Mouse (Mus musculus) kidney, embryonic 14.5 days (tissue): Measurements from ENCODE around the gene Elmsan1. TPM values are rescaled to one million over a fixed set of nuclear protein-coding genes. Genes with fewer than 3 reads are reported as not detected.
"Not testable (repeated sequence)": the region's sequence is repeated elsewhere in the genome, so short reads cannot be mapped to it uniquely, and the experiment has no call there.

Experiments used
- ATAC-seq: fragments of 200-750 bp; cut with Nextera tagmentation; 2 replicates; pipeline ENCODE4 v1.8.0; 2017; ENCODE audit warnings: moderate number of reproducible peaks, mild to moderate bottlenecking, moderate TSS enrichment, moderate library complexity; ENCODE audit not compliant: low FRiP score, low TSS enrichment
- H3K27ac ChIP-seq: fragments of 300-500 bp; sonication (generic); 2 replicates; pipeline ENCODE4 v1.5.1; 2014; ENCODE audit warnings: low read depth, mild to moderate bottlenecking, low read length, moderate library complexity, mixed read lengths
- H3K27me3 ChIP-seq: fragments of 300-500 bp; sonication (generic); 2 replicates; pipeline ENCODE4 v1.6.1; 2014; ENCODE audit warnings: mild to moderate bottlenecking, low read length; ENCODE audit not compliant: control insufficient read depth, insufficient read depth
- H3K36me3 ChIP-seq: fragments of 300-500 bp; sonication (generic); 2 replicates; pipeline ENCODE4 v1.6.1; 2014; ENCODE audit warnings: low read length, mixed read lengths; ENCODE audit not compliant: control insufficient read depth, insufficient read depth
- H3K4me1 ChIP-seq: fragments of 300-500 bp; sonication (generic); 2 replicates; pipeline ENCODE4 v1.6.1; 2014; ENCODE audit warnings: low read length, mixed read lengths; ENCODE audit not compliant: control insufficient read depth, insufficient read depth
- H3K4me2 ChIP-seq: fragments of 300-500 bp; sonication (generic); replicated peaks from 2 replicates; pipeline ENCODE4 v1.6.1; 2014; ENCODE audit warnings: low read depth, mild to moderate bottlenecking, low read length
- H3K4me3 ChIP-seq: fragments of 300-500 bp; sonication (generic); 2 replicates; pipeline ENCODE4 v1.5.1; 2014; ENCODE audit warnings: mild to moderate bottlenecking, low read length
- H3K9ac ChIP-seq: fragments of 300-500 bp; sonication (generic); 2 replicates; pipeline ENCODE4 v1.6.1; 2014; ENCODE audit warnings: low read depth, mild to moderate bottlenecking, low read length, moderate library complexity
- H3K9me3 ChIP-seq: fragments of 300-500 bp; sonication (generic); 2 replicates; pipeline ENCODE4 v1.6.1; 2016; ENCODE audit warnings: low read length; ENCODE audit not compliant: control insufficient read depth
- WGBS: fragments of 180-500 bp; shearing (Covaris S2); extraction: QIAGEN DNeasy Blood & Tissue Kit; methylation state at CpG from one replicate; pipeline ENCODE4 v1.1.7; 2014; 5-methylcytosine and 5-hydroxymethylcytosine counted together
- polyA plus RNA-seq: library from polyadenylated mRNA; unstranded; fragments of >200 nt; fragmentation: Nextera tagmentation; extraction: Ambion mirVana; gene quantifications from 2 replicates; pipeline ENCODE4 v1.2.1, GENCODE M21; 2014

Gene Elmsan1
- polyA plus RNA-seq = 5.8 and 9.3 TPM in 2 replicates

GRCm38 (mm10) chr12:84218289-84219120 lies at the start of gene Elmsan1:
Gene Elmsan1, minus strand, starts transcription at chr12:84218881.
- 0 out of 2 replicates have a peak, but pooled peaks cover 2% of the 10 kb centered on the region for H3K27me3 ChIP-seq
- WGBS = under 1% methylated on average over 82 of the region's 82 CpGs
- H3K4me1 ChIP-seq = peaks cover 35% of the 10 kb centered on the region

GRCm38 (mm10) chr12:84267264-84267663 lies 48.6 kb upstream of the Elmsan1 start:
- Histone ChIP-seq H3K27me3 (no peaks in the 10 kb centered on the region), H3K9me3 (no peaks in the 10 kb centered on the region; the same call in 1 of the 2 replicates), H3K4me3 (no peak overlapping the region), H3K9ac (0 out of 2 replicates have a peak overlapping the region, but pooled peaks have one; percentile 4), H3K36me3 (no peaks in the 10 kb centered on the region), H3K4me1 (no peaks in the 10 kb centered on the region), H3K4me2 (no peak overlapping the region), H3K27ac (no peak overlapping the region)
- ATAC-seq = no peak
- 66% methylated on average over 2 of the region's 2 CpGs for WGBS

More at GRCm38 (mm10) chr12:84218289-84219120, at the start of gene Elmsan1:
- Histone ChIP-seq H3K27ac (peak within 1 kb of the TSS; percentile 91), H3K9me3 (no peaks in the 10 kb centered on the region), H3K36me3 (peaks cover 5% of the 10 kb centered on the region; the same call in 1 of the 2 replicates), H3K4me2 (peak within 1 kb of the TSS; percentile 87), H3K9ac (peak within 1 kb of the TSS; percentile 91), H3K4me3 (peak within 1 kb of the TSS; percentile 88)
- peak; percentile 87 for ATAC-seq

GRCm38 (mm10) chr12:84260363-84260762 lies 41.7 kb upstream of the Elmsan1 start:
- no peaks in the 10 kb centered on the region for H3K27me3 ChIP-seq
- no peaks in the 10 kb centered on the region for H3K4me1 ChIP-seq
- 47% methylated on average over 7 of the region's 7 CpGs for WGBS
- ATAC-seq = no peak
- H3K36me3 ChIP-seq = no peaks in the 10 kb centered on the region
- no peak overlapping the region for H3K9ac ChIP-seq
- H3K27ac ChIP-seq = no peak overlapping the region
- no peak overlapping the region for H3K4me2 ChIP-seq
- no peak overlapping the region for H3K4me3 ChIP-seq
- H3K9me3 ChIP-seq = no peaks in the 10 kb centered on the region; the same call in 1 of the 2 replicates

GRCm38 (mm10) chr12:84254886-84255285 lies 36.2 kb upstream of the Elmsan1 start:
- no peak overlapping the region for H3K9ac ChIP-seq
- H3K4me1 ChIP-seq = no peaks in the 10 kb centered on the region
- no peak for ATAC-seq
- no peak overlapping the region for H3K27ac ChIP-seq
- no peaks in the 10 kb centered on the region for H3K9me3 ChIP-seq
- no peaks in the 10 kb centered on the region for H3K27me3 ChIP-seq
- no peak overlapping the region for H3K4me3 ChIP-seq
- H3K4me2 ChIP-seq = no peak overlapping the region
- 74% methylated on average over 5 of the region's 5 CpGs for WGBS
- H3K36me3 ChIP-seq = no peaks in the 10 kb centered on the region

- H3K4me2 ChIP-seq = no peak overlapping the region
- H3K36me3 ChIP-seq = no peaks in the 10 kb centered on the region
- no peak overlapping the region for H3K27ac ChIP-seq
- H3K4me1 ChIP-seq = no peaks in the 10 kb centered on the region
- H3K9me3 ChIP-seq = no peaks in the 10 kb centered on the region
- ATAC-seq = no peak
- no peak overlapping the region for H3K9ac ChIP-seq
- H3K4me3 ChIP-seq = no peak overlapping the region
- 87% methylated on average over 5 of the region's 5 CpGs for WGBS
- H3K27me3 ChIP-seq = no peaks in the 10 kb centered on the region
These were observed 34.1 kb upstream of the Elmsan1 start for GRCm38 (mm10) chr12:84252811-84253210.

GRCm38 (mm10) chr12:84249217-84249616 lies 30.5 kb upstream of the Elmsan1 start:
- 2% methylated on average over 3 of the region's 3 CpGs for WGBS
- H3K9me3 ChIP-seq = no peaks in the 10 kb centered on the region
- no peaks in the 10 kb centered on the region for H3K36me3 ChIP-seq
- H3K4me2 ChIP-seq = no peak overlapping the region
- H3K9ac ChIP-seq = no peak overlapping the region
- ATAC-seq = 0 out of 2 replicates have a peak, but pooled peaks have one; percentile 46
- H3K27me3 ChIP-seq = no peaks in the 10 kb centered on the region
- no peak overlapping the region for H3K27ac ChIP-seq
- H3K4me3 ChIP-seq = no peak overlapping the region
- H3K4me1 ChIP-seq = no peaks in the 10 kb centered on the region

GRCm38 (mm10) chr12:84245683-84246082 lies 27.0 kb upstream of the Elmsan1 start:
- no peaks in the 10 kb centered on the region for H3K36me3 ChIP-seq
- no peak for ATAC-seq
- H3K9me3 ChIP-seq = no peaks in the 10 kb centered on the region
- 73% methylated on average over 5 of the region's 5 CpGs for WGBS
- H3K9ac ChIP-seq = no peak overlapping the region
- no peak overlapping the region for H3K4me3 ChIP-seq
- no peak overlapping the region for H3K4me2 ChIP-seq
- H3K27me3 ChIP-seq = no peaks in the 10 kb centered on the region
- no peaks in the 10 kb centered on the region for H3K4me1 ChIP-seq
- H3K27ac ChIP-seq = no peak overlapping the region

- WGBS = 84% methylated on average over 7 of the region's 7 CpGs
- no peak overlapping the region for H3K27ac ChIP-seq
- no peaks in the 10 kb centered on the region for H3K4me1 ChIP-seq
- no peaks in the 10 kb centered on the region for H3K27me3 ChIP-seq
- ATAC-seq = no peak
- H3K4me2 ChIP-seq = no peak overlapping the region
- H3K4me3 ChIP-seq = no peak overlapping the region
- no peaks in the 10 kb centered on the region for H3K36me3 ChIP-seq
- H3K9me3 ChIP-seq = no peaks in the 10 kb centered on the region
- no peak overlapping the region for H3K9ac ChIP-seq
These were observed 24.5 kb upstream of the Elmsan1 start for GRCm38 (mm10) chr12:84243076-84243770.

GRCm38 (mm10) chr12:84237036-84237435 lies 18.4 kb upstream of the Elmsan1 start:
- not testable (repeated sequence) for H3K9ac ChIP-seq, H3K4me3 ChIP-seq, H3K27ac ChIP-seq, H3K36me3 ChIP-seq, H3K4me2 ChIP-seq, ATAC-seq, H3K27me3 ChIP-seq, H3K4me1 ChIP-seq, H3K9me3 ChIP-seq
- WGBS = 88% methylated on average over 5 of the region's 5 CpGs
